Mouse (Mus musculus) small intestine, adult 2 months (tissue): ENCODE results near the gene 1700001C19Rik.

Experiments used
- CTCF ChIP-seq: fragments of 200-500 bp; IDR thresholded peaks from 2 replicates; pipeline ENCODE4 v1.5.1; 2012; ENCODE audit warnings: low read depth, mild to moderate bottlenecking, control low read depth, inconsistent platforms, low read length, moderate library complexity, mixed read lengths; ENCODE audit not compliant: insufficient replicate concordance, insufficient read length; ENCODE audit errors: extremely low read depth
- POLR2A ChIP-seq: fragments of 200-500 bp; IDR thresholded peaks from 2 replicates; pipeline ENCODE4 v1.6.1; 2012; ENCODE audit warnings: low read depth, mild to moderate bottlenecking, control low read depth, inconsistent platforms, low read length, moderate library complexity

- TF ChIP-seq POLR2A (no peak), CTCF (no peak)
Observed at GRCm38 (mm10) chr17:47385145-47385544, 52.0 kb downstream of the 1700001C19Rik start, which contains the start of gene Guca1b.
